Mouse (Mus musculus): ENCODE data around the gene Tpst2.

The Tpst2 gene

GRCm38 (mm10) chr5:112255426-112255825, 21.1 kb upstream of the Tpst2 start, which contains the start of gene Crybb1:
Gene Crybb1 (plus strand): TSS chr5:112255815.
- ATAC-seq (ENCODE audit: low TSS enrichment) = peak; percentile 60; the same call in 1 of the 2 replicates

GRCm38 (mm10) chr5:112256457-112256856, 20.0 kb upstream of the Tpst2 start:
- ATAC-seq (ENCODE audit: low TSS enrichment) = no peak

- no peak for ATAC-seq (ENCODE audit: low TSS enrichment)
Observed at GRCm38 (mm10) chr5:112257896-112258295, 18.6 kb upstream of the Tpst2 start.

- no peak for ATAC-seq (ENCODE audit: low TSS enrichment)
Observed at GRCm38 (mm10) chr5:112259862-112260650, 16.4 kb upstream of the Tpst2 start.

GRCm38 (mm10) chr5:112260818-112261217, 15.7 kb upstream of the Tpst2 start:
- no peak for ATAC-seq (ENCODE audit: low TSS enrichment)

- no peak for ATAC-seq (ENCODE audit: low TSS enrichment)
Observed at GRCm38 (mm10) chr5:112264099-112264498, 12.4 kb upstream of the Tpst2 start.

- no peak for ATAC-seq (ENCODE audit: low TSS enrichment)
Observed at GRCm38 (mm10) chr5:112265110-112265509, 11.4 kb upstream of the Tpst2 start.

- ATAC-seq (ENCODE audit: low TSS enrichment) = no peak
Observed at GRCm38 (mm10) chr5:112265515-112265914, 11.0 kb upstream of the Tpst2 start.

GRCm38 (mm10) chr5:112266011-112266777, 10.3 kb upstream of the Tpst2 start:
- no peak for ATAC-seq (ENCODE audit: low TSS enrichment)

GRCm38 (mm10) chr5:112270764-112271541, 5.5 kb upstream of the Tpst2 start:
- ATAC-seq (ENCODE audit: low TSS enrichment) = peak; percentile 50; the same call in 1 of the 2 replicates

GRCm38 (mm10) chr5:112272934-112273333, 3.6 kb upstream of the Tpst2 start:
- ATAC-seq (ENCODE audit: low TSS enrichment) = no peak

- no peak for ATAC-seq (ENCODE audit: low TSS enrichment)
Observed at GRCm38 (mm10) chr5:112273746-112274463, 2.6 kb upstream of the Tpst2 start.

- no peak for ATAC-seq (ENCODE audit: low TSS enrichment)
Observed at GRCm38 (mm10) chr5:112275021-112275804, 1.3 kb upstream of the Tpst2 start.

GRCm38 (mm10) chr5:112276907-112277348, 437 bp downstream of the Tpst2 start:
- peak; percentile 0; the same call in 1 of the 2 replicates for ATAC-seq (ENCODE audit: low TSS enrichment)

- no peak for ATAC-seq (ENCODE audit: low TSS enrichment)
Observed at GRCm38 (mm10) chr5:112277906-112278470, 1.5 kb downstream of the Tpst2 start.

- no peak for ATAC-seq (ENCODE audit: low TSS enrichment)
Observed at GRCm38 (mm10) chr5:112279181-112280021, 2.9 kb downstream of the Tpst2 start.

- no peak for ATAC-seq (ENCODE audit: low TSS enrichment)
Observed at GRCm38 (mm10) chr5:112280151-112280550, 3.7 kb downstream of the Tpst2 start.

- no peak for ATAC-seq (ENCODE audit: low TSS enrichment)
Observed at GRCm38 (mm10) chr5:112280863-112281660, 4.6 kb downstream of the Tpst2 start.
